Mouse (Mus musculus): ENCODE measurements at regions not wholly inside any gene's neighbourhood (a gene's known extent, or its start where the extent isn't known, plus 50 kb on each side); places are given as distances from the start of the nearest gene placed in this dataset.
"Not testable (repeated sequence)": the region's sequence is repeated elsewhere in the genome, so short reads cannot be mapped to it uniquely, and the experiment has no call there.

DNA sequence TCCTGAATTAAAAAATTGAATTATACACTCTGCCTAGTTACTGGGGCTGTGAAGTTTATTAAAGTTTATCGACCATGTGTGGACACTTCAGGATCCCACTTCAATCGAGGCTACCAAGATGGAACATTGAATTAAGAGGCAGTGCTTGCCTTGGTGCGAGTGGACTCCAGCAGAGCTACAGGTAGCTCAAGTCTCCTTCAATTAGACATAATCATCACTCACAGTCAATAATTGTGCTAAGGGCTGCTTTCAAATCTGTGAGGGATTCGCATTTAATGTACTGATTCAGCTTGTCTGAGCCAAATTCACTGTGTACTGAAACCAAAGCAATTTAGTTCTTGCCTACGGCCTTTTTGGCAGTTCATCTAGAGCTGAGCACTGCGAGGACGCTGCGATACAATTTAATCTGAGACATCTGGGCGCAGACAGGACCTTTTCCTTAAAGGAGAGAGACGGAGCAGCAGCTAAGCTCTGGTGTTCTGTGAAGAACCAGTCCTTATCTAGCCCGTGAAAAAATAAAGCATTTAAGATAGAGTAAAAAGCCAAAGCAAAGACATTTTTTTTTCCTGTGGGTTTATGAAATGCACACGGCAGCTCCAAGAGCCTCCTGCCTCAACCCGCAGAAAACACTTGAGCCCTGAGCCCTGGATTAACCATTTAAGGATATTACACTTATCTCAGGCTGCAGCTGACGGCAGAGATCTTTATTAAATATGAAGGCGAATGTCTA is 220.8 kb upstream of the Irx1 start:
- DNase-seq, result no peak

DNA sequence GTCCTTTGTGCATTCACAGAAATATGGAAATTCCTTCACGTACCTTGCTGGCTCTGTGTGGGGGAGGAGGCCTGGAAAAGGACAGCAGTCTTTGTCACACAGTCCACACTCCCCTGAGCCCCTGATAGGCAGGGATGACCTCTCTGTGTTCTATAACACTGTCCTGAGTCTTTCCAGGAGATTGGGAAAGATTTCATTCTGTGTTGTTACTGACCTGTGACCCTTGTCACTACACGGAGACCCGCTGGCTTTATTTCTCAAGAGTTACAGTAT is 221.3 kb upstream of the Irx1 start:
- no peak for DNase-seq

DNA sequence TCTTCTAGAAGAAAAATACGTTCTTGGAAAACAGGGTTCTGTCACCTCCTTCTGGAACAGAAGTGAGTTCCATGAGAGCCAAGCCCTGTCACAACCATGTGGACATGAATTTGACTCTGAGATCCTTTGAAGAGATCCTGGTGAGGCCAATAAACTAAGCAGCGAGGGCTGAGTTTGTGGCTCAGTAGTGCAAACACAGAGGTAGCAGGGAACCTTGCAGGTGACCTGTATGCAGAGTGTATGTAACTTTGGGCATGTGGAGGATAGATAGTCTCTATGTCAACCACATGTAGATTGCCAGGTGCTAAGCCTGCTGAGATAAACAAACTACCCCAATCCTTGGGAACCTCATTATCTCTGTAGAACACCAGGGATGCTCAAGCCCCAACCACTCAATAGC is 232.4 kb upstream of the Irx1 start:
- no peak for DNase-seq

DNA sequence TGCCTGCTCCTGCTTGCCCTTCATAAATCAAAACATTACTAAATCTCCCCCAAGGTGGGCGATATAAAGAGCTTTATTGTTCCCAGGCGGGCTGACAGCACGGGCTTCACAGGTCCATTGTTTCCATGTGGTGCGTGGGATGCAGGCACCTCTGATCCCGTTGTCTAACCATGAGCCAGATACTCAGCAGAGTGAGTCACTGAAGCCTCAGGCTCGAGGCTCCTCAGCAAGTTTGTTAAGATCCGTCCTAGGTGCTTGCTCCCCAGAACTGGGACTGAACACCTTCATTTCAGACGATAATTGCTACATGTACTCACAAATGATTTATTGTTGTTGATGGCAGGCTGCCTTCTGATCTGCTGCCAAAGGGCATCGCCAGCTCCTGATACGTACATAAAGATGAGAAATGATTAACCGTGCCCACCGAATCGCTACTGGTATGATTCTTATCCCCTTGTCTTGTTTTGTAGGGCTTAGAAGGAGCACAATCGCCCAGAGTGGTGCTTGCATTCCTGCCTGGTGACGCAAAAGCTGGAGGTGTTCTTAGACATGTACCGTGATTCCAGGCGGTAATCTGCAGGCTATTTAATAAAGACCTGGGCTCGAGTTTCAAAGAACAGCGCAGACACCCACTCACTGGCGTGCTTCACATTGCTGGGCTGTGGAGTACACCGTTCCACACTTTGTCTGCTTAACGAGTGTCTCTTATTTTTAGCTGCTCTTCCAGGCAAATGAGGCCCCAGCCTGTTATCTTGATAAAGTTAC is 235.0 kb upstream of the Irx1 start:
- DNase-seq, result peak; percentile 15

DNA sequence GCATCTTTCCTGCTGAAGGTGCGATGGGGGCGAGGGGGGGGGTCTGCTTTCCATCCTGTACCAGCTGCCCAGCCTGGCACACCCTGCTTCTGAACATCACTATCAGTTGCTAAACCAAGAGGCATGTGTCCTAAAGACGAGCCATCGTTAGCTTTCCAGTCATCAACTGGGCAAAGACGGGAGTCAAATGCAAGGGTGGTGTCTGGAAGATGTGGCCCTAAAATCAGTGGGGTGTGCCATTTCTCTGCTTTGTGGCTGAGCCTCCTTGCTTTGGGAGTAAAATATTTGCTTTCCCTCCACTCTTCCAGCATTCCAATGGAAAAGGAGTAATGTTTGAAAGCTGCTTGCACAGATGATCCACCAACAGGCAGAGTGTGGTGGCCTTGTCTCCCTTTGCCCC is 246.0 kb upstream of the Irx1 start:
- DNase-seq, result no peak

DNA sequence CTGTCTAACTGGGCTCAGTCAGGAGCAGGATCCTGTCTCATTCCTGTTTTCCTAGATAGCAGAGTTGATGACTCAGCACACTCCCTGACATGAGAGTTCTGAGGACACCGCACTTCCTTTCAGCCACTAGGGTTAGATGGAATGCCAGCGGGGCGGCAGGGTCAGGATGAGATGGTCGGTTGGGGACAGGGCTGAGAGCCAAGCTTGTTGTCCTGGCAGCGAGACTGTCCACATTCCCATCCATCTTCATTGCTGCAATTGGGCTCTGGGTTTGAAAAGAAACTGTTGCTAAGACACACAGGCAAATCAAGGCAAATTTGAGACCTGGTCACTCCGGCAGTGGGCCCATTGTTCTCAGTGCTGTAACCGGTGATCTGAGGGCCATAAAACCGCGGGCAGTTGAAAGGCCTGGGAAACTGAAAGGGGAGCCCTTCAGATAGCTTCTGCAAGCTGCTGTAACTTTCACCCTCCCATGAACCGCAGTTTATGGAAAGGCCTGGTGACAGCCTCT is 246.5 kb upstream of the Irx1 start:
- peak; percentile 40 for DNase-seq

DNA sequence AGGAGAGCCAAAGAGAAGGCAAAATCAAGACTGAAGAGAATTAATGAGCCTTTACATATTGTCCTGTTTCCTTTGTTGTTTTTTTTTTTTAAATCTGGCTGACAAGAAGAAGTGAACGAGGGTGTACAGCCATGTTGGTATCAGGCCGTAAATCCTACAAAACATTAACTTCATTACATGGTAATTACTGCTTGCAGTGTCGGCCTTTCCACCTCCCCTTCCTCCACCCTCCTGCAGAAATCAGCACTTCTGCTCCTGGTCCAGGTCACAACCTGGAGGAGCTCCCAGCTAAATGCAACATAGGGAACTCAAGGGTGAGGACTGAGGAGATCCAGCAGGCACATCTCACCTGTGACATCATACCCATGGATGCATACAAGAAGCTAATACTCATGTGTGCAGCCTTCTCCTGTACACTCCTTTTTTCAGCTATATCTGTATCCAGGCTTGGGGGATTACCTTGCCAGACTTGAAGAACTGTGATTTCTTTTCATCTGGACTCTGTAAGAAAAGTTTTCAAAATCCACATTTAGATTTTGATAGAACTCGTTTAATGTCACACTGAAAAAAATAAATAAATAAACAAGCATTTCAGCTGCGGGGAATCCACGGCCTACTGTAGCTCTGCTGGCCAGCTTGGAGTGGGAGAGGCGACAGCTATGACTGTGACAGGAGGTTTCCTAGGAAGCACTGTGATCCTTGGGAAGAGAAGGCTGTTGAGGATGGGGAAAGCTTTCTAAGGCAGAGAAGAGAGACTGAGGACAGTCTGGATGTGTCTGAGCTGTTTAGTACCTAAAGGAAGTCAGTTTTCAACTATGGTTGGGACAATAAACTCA is 247.2 kb upstream of the Irx1 start:
- peak; percentile 8 for DNase-seq

DNA sequence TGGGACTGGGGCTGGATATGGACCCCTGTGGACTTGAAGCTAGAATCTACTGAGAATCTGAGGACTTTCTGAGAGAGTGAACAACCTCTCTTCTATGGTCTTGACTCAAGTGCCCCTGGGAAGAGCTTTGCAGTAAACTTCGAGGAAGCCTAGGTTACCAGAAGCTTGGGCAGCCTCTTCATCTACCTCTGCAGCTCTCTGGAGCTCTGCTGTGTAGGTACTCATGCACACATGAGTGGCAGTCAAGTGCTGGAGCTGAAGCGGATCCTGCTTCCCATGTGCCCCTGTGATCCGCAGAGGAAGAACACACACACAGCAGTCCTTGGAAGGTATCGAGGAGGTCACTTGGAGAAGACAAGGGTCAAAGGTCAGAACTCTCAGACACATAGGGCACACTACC is 248.2 kb upstream of the Irx1 start:
- no peak for DNase-seq

DNA sequence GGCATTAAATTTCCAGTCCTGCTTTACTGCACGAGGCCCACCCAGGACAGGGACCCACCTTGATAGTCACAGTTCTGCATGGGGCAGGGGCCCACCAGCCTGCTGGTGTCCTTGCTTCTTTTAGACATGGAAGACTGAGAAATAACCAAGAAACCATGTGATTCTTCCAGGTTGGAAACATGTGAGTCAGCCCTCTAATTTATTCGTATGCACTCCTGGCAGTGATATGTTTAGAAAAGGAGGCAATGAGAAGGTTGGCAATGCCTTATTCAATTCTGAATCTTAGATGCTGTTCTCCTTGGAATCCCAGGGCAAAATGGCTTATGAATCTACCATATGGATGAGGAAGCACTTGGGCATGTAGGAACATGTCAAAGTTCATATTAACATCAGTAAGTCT is 249.2 kb upstream of the Irx1 start:
- DNase-seq, result no peak

DNA sequence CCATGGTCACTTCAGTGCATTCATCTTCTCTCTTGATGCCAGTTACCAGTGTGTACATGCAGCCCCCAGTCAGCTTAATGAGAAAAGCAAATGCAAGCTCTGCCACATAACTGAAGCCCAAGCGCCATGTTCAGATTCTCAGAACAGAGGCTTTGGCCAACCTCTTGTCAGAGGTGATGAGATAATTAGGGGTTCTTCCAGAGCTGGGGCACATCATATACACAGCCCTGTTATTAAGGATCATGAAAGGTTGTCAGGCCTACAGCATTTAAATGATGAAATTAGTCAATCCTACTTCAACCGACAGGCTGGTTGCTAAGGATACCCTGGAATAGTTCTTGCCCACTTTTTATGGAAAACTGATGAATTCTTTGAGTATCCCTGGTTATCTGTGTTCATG is 255.8 kb upstream of the Irx1 start:
- no peak for DNase-seq

DNA sequence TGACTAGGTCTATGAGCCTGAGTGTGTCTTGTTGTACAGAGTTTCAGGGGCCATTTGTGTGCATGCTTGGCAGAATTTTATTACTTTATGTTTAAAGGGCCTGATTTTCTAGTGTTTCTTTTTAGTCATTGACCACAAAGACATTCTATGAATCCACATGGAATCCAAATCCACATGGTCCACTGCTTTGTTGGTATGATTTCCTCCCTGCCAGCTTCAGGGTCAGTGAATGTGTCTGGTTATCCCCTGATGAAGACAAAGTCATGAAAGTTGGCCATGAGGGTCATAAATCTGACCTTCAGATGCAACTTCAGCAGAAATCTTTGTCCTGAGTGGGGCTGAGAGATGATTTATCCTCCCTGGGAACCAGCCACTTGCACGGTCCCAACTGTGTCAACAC is 263.6 kb upstream of the Irx1 start:
- DNase-seq, result no peak

DNA sequence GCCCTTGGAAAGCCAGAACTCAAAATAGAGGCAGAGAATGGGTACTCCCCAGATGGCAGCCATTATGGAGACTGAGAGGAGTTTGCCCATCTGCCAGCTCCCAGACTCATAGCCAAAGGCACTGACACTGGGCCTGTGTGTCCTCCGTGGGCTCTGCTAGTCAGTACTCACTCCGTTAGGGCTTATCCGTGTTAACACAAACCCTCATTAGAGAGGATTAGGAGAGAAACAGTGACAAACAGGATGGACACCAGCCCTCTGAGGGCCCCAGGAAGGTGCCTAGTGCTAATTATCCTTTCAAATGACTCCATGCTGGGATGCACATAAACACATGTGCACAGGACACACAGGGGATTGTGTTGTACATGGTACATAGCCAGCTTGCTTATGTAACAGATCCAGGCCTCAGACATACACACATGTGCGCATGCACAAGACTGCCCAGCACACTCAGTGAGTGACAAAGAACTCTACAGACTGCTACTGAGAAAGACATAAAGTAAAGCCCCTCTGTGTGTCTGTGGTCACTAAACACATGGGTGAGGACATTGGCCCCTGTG is 267.6 kb upstream of the Irx1 start:
- no peak for DNase-seq

DNA sequence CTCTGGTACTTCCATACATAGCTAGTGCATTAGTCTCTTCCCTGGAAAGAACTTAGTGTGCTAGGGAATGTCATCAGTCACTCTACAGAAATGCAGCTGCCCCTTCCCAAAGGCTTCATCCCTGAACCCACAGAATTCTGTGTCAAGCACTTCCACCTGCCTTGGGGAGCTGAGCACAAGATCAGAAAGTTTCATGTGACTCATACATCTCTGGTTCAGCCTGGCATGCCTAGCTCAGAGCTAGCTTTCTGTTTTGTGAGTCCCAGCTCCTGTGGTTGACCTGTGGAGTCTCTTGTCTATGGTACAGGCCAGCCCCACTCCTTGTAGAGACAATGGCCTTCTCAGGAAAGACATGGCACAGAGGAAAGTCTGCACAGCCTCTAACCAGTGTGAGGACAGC is 268.6 kb upstream of the Irx1 start:
- DNase-seq, result no peak

DNA sequence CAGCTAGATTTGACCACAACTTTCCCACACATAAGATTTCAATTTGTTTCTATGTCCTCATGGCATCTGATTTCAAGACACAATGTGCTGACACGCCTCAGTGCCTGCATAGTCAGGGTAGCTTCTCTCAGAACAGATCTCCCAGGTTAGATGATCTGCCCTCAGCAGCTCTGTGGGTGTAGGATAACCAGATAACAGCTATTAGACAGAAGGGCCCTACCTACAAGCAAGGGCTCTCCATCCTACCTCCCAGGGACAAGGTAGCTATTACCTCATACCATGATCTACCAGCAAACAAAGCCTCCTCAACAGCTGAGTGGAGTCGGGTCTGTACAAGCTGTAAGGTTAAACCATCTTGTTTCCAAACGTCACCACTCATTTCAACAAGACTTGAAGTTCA is 278.4 kb upstream of the Irx1 start:
- no peak for DNase-seq

DNA sequence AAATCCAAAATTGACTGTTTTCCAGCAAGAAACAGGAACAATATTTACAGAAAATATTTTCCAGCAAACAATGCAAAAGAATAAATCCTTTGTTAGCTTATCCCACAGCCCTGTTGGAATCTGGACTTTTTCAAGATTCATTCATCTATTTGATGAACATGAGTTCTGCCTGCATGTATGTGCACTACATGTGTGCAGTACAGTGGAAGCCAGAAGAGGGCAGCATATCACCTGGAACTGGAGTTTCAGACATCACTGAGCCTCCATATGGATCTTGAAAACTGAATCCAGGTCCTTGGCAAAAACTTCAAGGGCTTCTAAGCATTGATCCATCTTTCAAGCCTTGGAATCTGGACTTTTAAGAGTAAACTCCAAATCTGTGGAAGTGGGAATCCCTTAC is 286.9 kb upstream of the Irx1 start:
- DNase-seq, result no peak

DNA sequence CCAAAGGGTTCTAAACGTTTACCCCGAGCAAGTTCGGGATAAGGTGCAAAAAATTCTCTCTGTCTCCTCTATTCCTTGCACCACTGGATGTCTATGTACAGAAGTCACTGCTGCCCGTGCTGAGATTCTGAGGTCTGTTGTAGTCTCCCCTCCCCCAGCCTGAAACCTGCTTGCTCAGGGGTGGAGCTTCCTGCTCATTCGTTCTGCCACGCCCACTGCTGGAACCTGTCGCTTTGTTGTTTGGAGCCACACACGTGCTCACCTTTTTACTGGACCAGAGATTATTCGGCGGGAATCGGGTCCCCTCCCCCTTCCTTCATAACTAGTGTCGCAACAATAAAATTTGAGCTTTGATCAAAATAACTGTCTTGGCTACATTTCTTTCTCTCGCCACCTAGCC is 289.7 kb upstream of the Irx1 start:
- DNase-seq, result not testable (repeated sequence)

DNA sequence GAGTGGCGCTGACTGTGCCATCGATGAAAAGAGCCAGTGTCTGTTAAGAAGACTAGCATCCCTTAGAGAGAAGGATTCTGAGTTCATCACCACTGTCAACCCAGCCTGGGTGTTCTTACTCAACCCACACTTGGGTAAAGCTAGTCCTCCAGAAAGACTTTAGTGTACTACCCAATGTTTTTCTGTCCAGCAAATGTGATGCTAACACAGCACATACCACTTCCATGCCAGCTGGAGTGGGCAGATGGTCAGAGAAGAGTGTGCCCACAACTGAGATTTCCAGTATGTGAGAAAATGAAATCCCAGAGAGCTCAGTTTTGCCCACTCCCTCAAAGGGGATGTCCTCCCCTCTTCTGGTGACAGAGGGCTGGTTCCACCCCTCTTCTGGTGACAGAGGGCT is 295.3 kb upstream of the Irx1 start:
- DNase-seq, result no peak

DNA sequence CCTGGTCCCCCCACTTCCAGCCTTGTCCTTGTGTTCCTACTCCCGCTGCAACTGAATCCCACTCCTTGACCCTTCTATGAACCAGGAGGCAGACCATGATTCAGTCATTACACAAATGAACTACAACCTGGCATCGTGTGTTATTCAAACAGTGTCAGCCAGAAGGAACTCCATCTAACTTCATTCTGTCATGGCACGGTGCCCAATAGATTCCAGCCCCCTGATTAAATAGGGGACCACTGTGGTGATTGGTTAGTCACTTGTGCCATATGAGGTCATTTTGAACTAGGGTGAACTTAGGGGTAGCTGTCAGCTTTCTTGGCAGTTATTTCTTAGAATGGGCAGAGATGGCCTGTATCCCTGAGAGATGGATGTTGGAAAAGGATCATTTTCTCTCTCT is 300.9 kb upstream of the Irx1 start:
- DNase-seq, result no peak

DNA sequence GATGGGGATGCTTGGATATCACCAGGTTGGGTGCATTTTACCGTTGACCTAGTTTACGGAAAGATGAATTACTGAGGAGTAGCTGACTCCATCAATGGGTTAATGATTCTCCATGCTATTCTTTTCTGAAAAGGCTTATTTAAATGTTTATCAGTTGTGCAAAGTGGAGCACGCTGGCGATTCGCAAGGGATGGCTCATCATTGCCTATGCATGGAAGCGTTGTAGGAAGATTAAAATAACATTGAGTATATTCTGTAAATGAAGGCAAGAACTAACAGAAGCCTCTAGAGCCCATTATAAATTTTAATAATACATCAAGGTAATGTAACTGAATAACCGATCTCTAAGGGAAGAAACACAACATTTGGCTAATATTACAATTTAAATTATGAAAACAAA is 301.6 kb upstream of the Irx1 start:
- DNase-seq, result no peak

DNA sequence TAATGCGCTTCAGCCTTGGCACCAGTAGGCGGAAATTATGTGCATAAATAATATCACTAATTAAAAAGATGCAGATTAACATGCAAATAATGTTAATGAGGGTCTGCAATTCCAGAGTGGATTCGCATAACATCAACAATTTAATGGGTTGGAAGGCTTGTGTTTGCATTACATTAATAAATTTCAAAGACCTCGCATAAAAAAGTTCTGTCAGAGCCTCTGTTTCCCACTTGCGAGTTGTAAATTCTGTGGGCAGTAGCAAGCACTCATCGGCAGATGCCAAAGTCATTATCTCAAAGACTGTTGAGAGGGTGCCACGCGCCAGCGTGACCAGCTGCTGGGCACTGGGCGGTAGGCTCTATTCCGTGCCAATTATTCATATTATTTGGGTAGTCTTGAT is 302.1 kb upstream of the Irx1 start:
- DNase-seq, result no peak

DNA sequence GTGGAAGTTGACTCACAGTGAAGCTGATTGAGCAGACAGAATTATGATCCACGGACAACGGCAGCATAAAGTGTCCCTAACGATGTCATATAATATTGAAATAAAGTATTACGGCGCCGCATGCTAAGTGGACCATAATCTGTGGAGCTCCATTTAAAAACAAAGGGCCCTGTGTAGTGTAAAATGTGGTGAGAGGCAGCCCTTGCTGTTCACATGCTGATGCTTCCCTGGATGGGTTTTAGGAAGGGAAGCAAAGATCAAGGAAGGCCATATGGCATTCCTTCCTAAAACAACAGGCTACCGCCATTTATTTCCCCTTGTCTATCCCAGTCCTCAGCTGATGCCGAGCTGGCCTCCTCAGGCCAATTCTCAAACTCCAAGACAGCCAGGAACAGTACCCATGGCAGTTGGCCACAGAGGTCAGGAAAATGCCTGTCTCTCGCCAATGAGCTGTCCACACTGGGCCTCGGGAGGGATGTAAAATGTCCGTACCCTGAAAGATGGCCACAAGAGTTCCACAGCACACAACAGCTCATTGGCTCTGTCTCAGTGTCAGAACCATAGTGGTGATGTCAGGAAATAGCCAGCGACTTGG is 302.7 kb upstream of the Irx1 start:
- DNase-seq, result no peak

DNA sequence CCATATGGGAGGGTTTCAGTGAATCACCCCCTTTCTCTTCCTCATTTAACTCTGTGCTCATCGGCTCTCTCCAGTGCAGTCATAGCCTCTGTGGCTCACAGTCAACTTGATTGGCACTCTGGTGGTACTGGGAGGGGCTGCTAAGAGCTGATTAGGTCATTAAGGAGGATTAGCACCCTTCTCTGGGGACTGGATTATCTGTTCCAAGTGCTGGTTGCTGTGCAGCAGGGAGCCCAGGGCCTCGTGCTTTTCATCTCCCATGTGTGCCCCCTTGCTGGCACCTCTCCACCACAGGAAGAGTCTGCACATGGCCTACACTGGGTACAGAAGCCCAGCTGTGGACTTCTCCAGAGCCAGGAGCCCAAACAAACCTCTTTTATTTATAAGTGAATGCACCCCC is 316.8 kb upstream of the Irx1 start:
- DNase-seq, result no peak

DNA sequence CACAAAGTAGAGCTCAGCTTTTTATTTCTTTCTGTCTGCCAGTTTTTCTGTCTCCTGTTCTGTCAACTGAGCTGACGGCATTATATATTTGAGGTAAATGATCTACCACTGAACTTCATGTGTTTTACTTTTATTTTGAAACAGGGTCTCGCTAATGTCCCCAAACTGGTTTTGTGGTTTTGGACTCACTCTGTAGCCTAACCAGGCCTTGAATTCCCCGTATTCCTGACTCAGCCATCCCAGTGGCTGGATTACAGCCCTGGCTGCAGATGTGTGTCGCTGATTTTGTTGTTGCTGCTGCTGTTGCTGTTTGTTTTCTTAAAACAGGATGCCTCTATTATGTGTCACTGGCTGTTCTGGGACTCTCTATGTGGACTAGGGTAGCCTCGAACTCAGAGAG is 317.3 kb upstream of the Irx1 start:
- DNase-seq, result no peak
